Mouse (Mus musculus) heart, postnatal 0 days (tissue): Measurements from ENCODE around the gene Gm10181. TPM values are rescaled to one million over a fixed set of nuclear protein-coding genes. Genes with fewer than 3 reads are reported as not detected.
A peak's percentile ranks its signal among the peaks of the same experiment; 100 is the strongest.

Experiments
- ATAC-seq: fragments of 200-750 bp; cut with Nextera tagmentation; 2 replicates; pipeline ENCODE4 v1.8.0; 2017; ENCODE audit warnings: low read depth, moderate number of reproducible peaks, moderate library complexity; ENCODE audit not compliant: insufficient read depth
- DNase-seq: peaks from one replicate; pipeline ENCODE4 v3.0.0-alpha.2; 2016; ENCODE audit warnings: low spot score
- H3K27ac ChIP-seq: fragments of 300-500 bp; sonication (generic); 2 replicates; pipeline ENCODE4 v1.5.1; 2014; ENCODE audit warnings: low read depth, mild to moderate bottlenecking
- H3K27me3 ChIP-seq: fragments of 300-500 bp; sonication (generic); 2 replicates; pipeline ENCODE4 v1.6.1; 2014; ENCODE audit warnings: low read length, mixed read lengths; ENCODE audit not compliant: control insufficient read depth, insufficient read depth
- H3K36me3 ChIP-seq: fragments of 300-500 bp; sonication (generic); replicated peaks from 2 replicates; pipeline ENCODE4 v1.6.1; 2014; ENCODE audit warnings: low read length, mixed read lengths; ENCODE audit not compliant: control insufficient read depth, insufficient read depth
- H3K4me1 ChIP-seq: fragments of 300-500 bp; sonication (generic); 2 replicates; pipeline ENCODE4 v1.6.1; 2014; ENCODE audit warnings: antibody characterized with exemption; ENCODE audit not compliant: control insufficient read depth, insufficient read depth
- H3K4me2 ChIP-seq: fragments of 300-500 bp; sonication (generic); 2 replicates; pipeline ENCODE4 v1.6.1; 2014; ENCODE audit warnings: low read depth, mild to moderate bottlenecking, low read length, moderate library complexity
- H3K4me3 ChIP-seq: fragments of 300-500 bp; sonication (generic); 2 replicates; pipeline ENCODE4 v1.5.1; 2014; ENCODE audit warnings: low read depth, low read length
- H3K9ac ChIP-seq: fragments of 300-500 bp; sonication (generic); replicated peaks from 2 replicates; pipeline ENCODE4 v1.6.1; 2014; ENCODE audit warnings: low read depth, low read length, mixed read lengths
- H3K9me3 ChIP-seq: fragments of 300-500 bp; sonication (generic); replicated peaks from 2 replicates; pipeline ENCODE4 v1.6.1; 2016; ENCODE audit warnings: low read length; ENCODE audit not compliant: control insufficient read depth
- CTCF ChIP-seq: IDR thresholded peaks from 2 replicates; pipeline ENCODE4 v1.5.1; 2016; ENCODE audit warnings: antibody characterized with exemption, control low read depth, low read depth
- EP300 ChIP-seq: IDR thresholded peaks from 2 replicates; pipeline ENCODE4 v1.6.1; 2016; ENCODE audit warnings: antibody characterized with exemption, low read depth
- WGBS: fragments of 180-500 bp; shearing (Covaris S2); extraction: QIAGEN DNeasy Blood & Tissue Kit; methylation state at CpG from one replicate; pipeline ENCODE4 v1.1.7; 2014; 5-methylcytosine and 5-hydroxymethylcytosine counted together
- polyA plus RNA-seq: library from polyadenylated mRNA; unstranded; fragments of >200 nt; fragmentation: Nextera tagmentation; extraction: Ambion mirVana; gene quantifications from 2 replicates; pipeline ENCODE4 v1.2.1, GENCODE M21; 2015
- total RNA-seq: library from RNA; depleted of rRNA; stranded (reverse); fragments of >200 nt; gene quantifications from 2 replicates; pipeline ENCODE4 v1.2.3, GENCODE M21; 2014; ENCODE audit warnings: low replicate concordance; rRNA removed

Gm10181 gene
- total RNA-seq (not detected in 2 replicates), polyA plus RNA-seq (not detected in 2 replicates)

DNA sequence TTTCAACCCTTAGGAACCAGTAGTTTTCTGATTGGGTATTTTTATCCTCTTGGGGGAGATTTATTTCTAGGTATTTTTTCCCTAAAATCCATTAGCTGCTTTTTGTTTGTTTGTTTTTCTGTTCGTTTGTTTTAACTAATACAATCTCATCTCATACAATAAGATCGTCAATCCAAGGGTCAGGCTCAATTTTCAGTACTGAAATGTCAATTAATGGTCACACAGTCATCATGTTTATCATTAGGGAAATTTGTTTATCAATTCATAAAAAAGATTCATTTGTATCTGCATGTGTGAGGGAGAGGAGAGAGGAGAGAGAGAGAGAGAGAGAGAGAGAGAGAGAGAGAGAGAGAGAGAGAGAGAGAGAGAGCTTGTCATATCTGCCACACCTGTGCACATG is at the start of gene Gm10181:
Gm10181 (plus strand) TSS at position 301 of the 400 bp plus-strand sequence.
- Histone ChIP-seq H3K27ac (no peak within 1 kb of the TSS), H3K9ac (no peak within 1 kb of the TSS), H3K4me3 (no peak within 1 kb of the TSS), H3K4me1 (no peaks in the 10 kb centered on the region), H3K4me2 (no peak within 1 kb of the TSS), H3K9me3 (no peaks in the 10 kb centered on the region), H3K36me3 (no peaks in the 10 kb centered on the region), H3K27me3 (no peaks in the 10 kb centered on the region)
- WGBS, result 77% methylated on average over 2 of the region's 2 CpGs
- ATAC-seq (no peak), DNase-seq (no peak)
- TF ChIP-seq CTCF, result no peak
- TF ChIP-seq EP300, result no peak

GRCm38 (mm10) chr9:25041665-25042064 is 47.6 kb upstream of the Gm10181 start:
- 22% methylated on average over 6 of the region's 6 CpGs for WGBS
- TF ChIP-seq CTCF, result peak; percentile 71
- TF ChIP-seq EP300, result no peak
- Histone ChIP-seq H3K9ac (no peak overlapping the region), H3K36me3 (no peaks in the 10 kb centered on the region), H3K4me2 (no peak overlapping the region), H3K9me3 (no peaks in the 10 kb centered on the region), H3K4me3 (no peak overlapping the region), H3K4me1 (0 out of 2 replicates have a peak, but pooled peaks cover 3% of the 10 kb centered on the region), H3K27me3 (no peaks in the 10 kb centered on the region), H3K27ac (no peak overlapping the region)
- no peak for ATAC-seq
- peak; percentile 63 for DNase-seq

GRCm38 (mm10) chr9:25042162-25043111 is 46.8 kb upstream of the Gm10181 start:
- no peak overlapping the region for H3K9ac ChIP-seq
- no peaks in the 10 kb centered on the region for H3K9me3 ChIP-seq
- no peak overlapping the region for H3K4me3 ChIP-seq
- 62% methylated on average over 15 of the region's 15 CpGs for WGBS
- no peaks in the 10 kb centered on the region for H3K36me3 ChIP-seq
- 0 out of 2 replicates have a peak, but pooled peaks cover 3% of the 10 kb centered on the region for H3K4me1 ChIP-seq
- no peaks in the 10 kb centered on the region for H3K27me3 ChIP-seq
- TF ChIP-seq CTCF (no peak), EP300 (no peak)
- no peak for DNase-seq
- H3K27ac ChIP-seq, result no peak overlapping the region
- no peak for ATAC-seq
- H3K4me2 ChIP-seq, result no peak overlapping the region

DNA sequence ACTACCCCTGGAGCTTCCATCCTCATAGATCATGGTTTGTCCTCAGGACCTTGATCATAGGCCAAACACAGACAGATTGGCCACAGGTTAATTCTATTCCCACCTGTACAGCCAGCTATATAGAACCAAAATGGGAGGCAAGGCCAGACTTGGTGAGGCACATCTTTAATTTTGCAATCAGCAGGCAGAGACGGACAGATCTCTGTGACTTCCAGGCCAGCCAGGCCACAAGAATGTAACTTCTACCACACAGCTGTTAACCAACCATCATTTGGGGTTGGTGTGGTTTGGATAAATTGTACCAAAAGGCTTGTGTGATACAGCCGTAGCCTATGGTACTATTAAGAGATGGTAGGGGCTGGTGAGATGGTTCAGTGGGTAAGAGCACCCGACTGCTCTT is 44.9 kb upstream of the Gm10181 start:
- ATAC-seq, result no peak
- Histone ChIP-seq H3K4me1 (0 out of 2 replicates have a peak, but pooled peaks cover under 1% of the 10 kb centered on the region), H3K27me3 (no peaks in the 10 kb centered on the region), H3K4me2 (no peak overlapping the region), H3K4me3 (no peak overlapping the region), H3K9me3 (no peaks in the 10 kb centered on the region), H3K27ac (no peak overlapping the region), H3K9ac (no peak overlapping the region), H3K36me3 (no peaks in the 10 kb centered on the region)
- DNase-seq, result no peak
- WGBS, result 87% methylated on average over 3 of the region's 3 CpGs
- no peak for TF ChIP-seq EP300
- TF ChIP-seq CTCF, result no peak

- no peaks in the 10 kb centered on the region for H3K4me1 ChIP-seq
- ATAC-seq (0 out of 2 replicates have a peak, but pooled peaks have one; percentile 14), DNase-seq (no peak)
- H3K9ac ChIP-seq, result no peak overlapping the region
- no peak overlapping the region for H3K4me3 ChIP-seq
- no peaks in the 10 kb centered on the region for H3K9me3 ChIP-seq
- H3K27ac ChIP-seq, result 0 out of 2 replicates have a peak overlapping the region, but pooled peaks have one; percentile 7
- H3K27me3 ChIP-seq, result no peaks in the 10 kb centered on the region
- H3K4me2 ChIP-seq, result peak overlapping the region; percentile 28; the same call in 1 of the 2 replicates
- H3K36me3 ChIP-seq, result no peaks in the 10 kb centered on the region
- no peak for TF ChIP-seq CTCF
- no peak for TF ChIP-seq EP300
- WGBS, result 29% methylated on average over 2 of the region's 2 CpGs
Observed at GRCm38 (mm10) chr9:25048289-25048688, 40.9 kb upstream of the Gm10181 start.
